Mouse (Mus musculus): ENCODE measurements around the gene Capn9. TPM values are rescaled to one million over a fixed set of nuclear protein-coding genes. Genes with fewer than 3 reads are reported as not detected.

The Capn9 gene
- total RNA-seq, 2 experiments from 2014 or later: 0.72 TPM; not detected in 1

DNA sequence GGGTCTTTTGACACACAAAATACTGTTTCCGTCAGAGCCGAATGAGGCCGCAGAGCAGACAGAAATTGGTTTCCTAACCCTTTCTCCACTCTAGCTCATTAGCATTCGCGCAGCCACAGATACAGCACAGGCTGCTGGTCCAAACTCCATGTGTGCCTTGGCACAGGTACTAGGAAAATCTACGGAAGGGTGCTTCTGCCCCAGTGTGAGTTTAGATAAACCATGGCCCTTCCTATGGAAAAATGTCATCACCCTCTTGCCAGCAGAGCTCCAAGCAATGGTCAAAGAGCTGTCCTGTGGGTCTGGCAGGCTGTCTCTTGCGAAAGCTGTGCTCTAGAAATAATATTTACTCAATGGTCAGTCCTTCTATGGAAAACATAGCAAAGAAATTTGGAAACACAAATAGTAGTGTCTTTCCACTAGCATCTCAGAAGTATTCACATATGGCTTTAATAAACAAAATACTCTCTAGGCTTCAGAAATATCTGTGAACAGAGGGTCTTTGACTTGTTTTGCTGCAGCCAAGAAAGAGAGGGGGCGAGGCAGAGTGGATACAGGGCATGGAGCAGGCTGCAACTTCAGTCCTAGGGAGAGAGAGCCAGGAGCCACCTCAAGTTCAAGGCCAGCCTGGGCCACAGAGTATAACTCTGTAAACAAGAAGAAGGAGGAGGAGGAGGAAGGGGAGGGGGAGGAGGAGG, 4.0 kb upstream of the Capn9 start:
- DNase-seq: no peak

DNA sequence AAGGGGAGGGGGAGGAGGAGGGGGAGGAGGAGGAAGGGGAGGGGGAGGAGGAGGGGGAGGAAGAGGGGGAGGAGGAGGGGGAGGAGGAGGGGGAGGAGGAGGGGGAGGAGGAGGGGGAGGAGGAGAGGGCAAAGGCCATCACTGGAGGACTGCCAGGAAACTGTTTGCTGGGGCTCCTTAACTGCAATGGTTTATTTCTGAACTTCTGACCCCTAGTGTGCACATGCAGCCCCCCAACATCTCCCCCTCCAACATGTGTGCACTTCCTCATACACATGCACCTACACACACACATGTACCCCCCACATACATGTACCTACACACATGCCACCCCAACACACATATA, 3.5 kb upstream of the Capn9 start:
- DNase-seq: no peak

DNA sequence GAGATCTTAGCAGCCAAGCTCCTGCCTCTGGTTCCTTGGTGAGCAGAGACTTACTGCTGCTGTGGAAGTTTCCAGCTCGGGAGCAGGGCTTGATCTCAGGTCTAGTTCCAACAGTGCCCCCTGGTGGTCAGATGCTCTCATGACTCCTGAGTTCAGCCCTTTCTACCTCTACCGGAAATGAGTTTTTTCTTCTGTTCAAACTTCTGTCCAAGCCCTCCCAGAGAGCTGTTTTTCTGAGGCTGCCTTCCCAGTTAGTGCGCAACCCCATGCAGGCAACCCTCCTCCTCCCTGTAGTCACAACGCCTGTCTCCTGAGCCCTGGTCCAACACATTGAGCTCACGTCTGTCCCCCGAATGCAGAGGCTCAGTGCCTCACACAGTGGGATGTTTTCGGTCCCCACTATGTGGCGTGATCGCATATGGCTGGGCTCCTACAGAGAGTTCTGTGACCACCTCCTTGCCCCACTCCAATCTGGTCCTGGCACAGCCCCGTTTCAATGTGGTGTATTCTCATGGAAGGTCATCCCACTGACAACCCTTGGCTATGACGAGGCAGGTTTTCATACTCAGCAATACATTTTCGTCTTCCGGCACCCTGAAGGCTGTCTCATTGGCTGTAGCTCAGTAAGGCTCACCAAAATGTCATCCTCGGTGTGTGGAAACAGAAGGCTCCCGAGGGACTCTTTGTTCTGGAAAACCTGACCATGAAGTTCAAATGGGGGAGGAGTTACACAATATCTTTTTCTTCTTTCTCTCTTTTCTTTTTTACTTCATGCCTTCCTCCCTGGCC, 2.2 kb upstream of the Capn9 start:
- DNase-seq: peak; percentile 94 to 95

DNA sequence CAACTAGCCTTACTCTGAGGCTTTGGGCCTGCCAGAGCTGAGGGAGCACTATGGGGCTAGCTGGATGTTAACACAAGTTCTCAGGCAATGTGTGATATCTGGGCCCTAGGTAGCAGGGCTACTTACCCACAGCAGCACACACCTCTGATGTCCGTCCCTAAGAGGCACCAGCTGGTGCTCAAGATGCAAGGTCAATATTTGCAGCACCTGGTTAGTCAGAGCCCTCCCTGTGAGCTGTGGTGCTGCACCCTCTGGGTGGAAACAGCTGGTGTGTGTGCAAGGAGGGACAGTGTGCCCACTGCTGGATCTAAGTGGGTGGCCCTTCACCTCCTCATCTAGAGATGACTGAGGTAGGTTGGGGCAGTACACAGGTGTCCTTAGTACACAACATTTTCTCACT, 840 bp downstream of the Capn9 start:
- no peak for DNase-seq

DNA sequence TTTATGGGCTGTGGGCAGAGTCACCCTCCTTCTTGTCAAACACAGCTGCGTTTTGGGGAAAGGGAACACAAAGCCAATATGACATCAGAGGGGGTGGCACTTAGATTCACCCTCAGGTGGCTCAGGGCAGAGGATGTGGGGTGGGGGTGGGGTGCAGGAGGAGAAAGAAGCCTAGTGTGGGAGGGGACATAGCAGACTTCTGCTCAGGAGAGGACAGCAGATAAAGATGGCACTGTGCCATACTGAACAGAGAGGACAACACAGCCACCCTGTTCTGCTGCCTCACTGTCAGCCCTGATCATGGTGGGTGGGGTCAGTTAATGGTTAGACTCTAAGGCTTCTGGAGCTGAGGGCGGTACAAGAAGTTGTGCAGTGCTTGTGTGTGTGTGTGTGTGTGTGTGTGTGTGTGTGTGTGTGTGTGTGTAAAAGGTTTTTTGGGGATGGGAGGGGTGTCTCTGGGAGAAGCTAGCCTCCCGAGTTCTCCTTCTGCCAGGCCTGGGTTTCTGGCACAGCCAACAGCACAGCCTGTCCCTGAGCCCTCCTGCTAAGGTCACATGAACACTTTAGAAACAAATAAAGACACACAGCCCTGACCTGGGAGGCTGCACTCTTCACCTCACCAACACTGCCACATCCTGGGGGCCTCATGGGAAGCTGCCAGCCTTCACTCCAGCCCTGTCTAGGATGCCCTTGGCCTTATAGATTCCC, 10.0 kb downstream of the Capn9 start:
- DNase-seq: peak; percentile 61 to 63

DNA sequence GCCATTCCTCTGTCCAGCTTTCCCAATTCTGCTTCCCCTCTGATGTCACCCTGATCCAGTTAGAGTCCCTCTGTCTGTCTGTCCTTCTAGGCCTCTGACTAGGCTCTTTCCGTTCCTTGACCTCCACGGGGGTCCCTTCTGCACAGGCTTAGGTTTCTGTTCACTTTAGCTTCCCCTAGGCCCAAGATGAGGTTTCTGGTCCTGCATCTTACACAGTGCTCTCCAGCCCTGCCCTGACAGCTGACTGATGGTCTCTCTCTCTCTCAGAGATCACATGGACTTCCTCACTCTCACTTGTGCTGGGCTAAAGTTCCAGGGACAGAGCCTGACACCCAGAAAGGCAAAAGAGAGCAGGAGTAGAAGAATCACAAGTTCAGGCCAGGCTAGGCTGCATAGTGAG, 10.6 kb downstream of the Capn9 start:
- no peak for DNase-seq

DNA sequence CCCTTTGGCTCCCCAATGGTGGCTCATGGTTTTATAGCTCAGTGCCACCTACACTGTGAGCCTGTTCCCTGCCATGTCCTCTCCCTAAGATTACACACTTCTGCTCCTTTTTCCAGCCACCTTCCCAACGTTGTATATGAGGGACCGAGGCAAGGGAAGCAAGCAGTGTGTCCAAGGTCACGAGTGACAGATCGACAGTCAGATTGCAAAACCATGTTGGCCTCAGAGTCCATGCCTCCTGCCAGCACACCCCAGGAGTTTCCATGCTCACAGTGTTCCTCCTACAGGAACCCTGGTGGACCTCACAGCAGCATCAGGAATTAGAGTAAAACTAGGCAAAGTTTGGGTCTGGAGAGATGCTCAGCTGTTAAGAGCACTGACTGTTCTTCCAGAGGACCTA, 13.5 kb downstream of the Capn9 start:
- DNase-seq: peak; percentile 64 to 74

DNA sequence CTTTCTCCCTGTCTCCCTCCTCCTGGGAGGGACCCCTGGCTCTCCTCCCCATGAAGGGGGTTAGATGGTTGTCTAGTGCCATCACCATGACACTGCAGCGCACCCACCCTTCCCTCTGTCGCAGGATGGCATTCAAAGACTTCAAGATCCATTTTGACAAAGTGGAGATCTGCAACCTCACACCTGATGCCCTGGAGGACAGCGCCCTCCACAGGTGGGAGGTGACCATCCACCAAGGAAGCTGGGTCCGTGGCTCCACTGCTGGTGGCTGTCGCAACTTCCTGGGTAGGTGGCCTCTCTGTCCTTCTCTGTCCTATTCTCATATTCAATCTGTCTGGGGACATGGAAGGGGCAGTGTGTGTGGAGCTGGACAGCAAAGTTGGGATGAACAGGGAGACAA, 28.2 kb downstream of the Capn9 start:
- DNase-seq: peak; percentile 35 to 56

DNA sequence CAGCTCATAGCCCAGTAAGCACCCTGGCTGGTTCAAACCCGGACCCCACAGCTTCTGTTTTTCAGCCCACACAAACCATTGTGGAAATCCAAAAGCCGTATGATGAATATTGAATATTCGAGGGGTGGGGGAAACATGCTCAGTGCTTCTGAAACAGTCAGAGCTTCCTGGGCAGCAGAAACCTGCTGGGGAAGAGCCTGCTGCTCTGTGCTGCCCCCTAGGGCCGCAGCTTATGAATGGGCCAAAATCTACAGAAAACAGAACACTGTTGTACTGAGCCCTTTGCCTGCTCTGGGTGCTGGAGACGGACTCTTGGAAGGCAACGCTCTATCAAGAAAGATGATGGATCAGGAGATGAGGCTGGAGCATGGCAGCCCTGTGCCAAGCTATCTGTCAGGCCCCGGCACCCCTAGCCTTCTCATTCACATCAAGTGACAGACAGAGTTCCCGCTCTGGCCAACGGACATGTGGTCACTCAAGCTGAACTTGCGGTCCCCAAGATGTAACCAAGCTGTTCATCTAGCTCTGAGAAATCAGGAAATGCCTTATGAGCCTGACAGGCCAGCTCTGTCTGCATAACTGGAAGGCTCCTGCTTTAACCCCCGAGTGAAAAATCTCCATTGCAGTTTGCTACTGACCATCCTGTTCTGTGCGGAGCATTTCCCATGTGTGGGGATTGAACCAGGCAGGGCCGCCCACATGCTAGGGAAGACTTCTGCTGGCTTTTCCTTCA, 32.5 kb downstream of the Capn9 start:
- DNase-seq: peak; percentile 42 to 60

DNA sequence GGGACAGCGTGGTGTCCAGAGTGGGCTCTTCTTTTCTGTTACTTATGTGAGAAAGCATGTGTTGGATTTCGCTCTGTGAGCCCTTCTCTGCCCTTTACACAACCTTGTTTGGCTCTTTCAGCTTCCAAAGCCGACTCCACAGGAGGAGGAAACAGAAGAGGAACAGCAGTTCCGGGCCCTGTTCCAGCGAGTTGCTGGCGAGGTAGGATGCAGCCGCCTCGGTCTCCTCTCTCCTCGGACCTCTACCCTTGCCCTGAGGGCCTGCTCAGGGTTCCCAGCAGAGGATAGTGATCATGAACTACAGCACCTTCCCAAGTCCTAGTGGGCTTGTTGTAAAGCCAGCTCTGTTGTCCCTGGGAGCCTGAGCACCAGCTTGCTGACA, 33.1 kb downstream of the Capn9 start:
- no peak for DNase-seq

DNA sequence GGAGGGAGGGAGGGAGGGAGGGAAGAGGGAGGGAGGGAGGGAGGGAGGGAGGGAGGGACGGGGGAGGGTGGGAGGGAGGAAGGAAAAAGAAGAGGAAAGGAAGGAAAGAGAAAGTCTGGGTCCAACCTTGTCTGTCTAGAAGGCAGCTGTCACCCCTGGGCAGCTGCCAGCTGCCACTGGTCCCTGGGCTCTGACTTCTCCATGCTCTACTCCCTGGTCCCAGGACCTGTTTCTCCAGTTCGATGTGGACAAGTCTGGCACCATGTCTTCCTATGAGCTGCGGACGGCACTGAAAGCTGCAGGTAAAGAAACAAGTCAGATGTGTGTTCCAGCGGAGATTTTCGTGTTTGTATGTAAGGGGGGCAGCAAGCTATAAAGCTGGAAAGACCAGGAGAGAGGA, 38.4 kb downstream of the Capn9 start:
- no peak for DNase-seq

DNA sequence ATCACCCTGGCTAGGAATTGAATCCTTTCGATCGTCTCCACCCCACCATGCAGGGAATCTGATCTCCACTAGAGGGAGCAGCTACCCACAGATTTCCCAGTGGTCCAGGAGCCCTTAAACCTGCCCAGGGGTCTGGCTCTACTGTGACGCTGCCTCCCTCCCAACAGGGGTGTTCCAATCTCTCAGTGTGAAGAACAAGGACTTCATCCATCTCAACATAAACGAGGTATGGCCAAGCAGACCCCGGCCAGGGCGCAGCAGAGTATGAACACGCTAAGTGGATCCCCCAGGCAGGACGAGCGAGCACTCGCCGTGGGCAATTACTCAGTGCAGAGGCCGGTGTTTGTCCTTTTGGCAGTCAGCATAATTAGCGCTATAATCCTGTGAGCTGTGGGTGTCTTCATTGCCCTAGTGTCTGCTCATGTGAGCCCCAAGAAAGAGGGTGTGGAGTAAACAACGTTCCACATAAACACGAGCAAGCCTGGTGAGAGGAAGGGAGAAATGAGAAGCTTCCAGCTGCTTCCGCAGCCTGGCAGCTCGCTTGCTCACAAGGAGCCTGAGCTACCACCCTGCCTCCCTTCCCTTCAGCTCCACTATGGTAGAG, 41.5 kb downstream of the Capn9 start:
- peak; percentile 75 to 86 for DNase-seq

DNA sequence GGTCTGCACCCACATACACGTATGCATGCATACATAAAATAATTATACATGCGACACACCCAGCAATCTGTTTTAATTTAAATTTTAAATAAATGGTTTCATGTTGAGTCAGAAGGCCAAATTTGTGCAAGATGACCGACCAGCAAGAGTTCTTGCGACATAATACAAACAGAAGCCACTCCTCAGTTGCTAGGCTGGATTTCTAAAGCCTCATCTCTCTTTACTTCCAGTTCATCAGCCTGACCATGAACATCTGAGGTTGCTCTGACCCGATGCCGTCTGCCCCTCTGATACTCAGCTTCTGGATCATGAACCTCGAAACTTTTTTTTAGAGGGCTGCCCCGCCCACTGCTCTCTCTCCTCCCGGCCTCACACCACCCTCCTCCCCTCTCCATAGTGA, 42.3 kb downstream of the Capn9 start:
- peak in 1 of 2 experiments; percentile 42 for DNase-seq

DNA sequence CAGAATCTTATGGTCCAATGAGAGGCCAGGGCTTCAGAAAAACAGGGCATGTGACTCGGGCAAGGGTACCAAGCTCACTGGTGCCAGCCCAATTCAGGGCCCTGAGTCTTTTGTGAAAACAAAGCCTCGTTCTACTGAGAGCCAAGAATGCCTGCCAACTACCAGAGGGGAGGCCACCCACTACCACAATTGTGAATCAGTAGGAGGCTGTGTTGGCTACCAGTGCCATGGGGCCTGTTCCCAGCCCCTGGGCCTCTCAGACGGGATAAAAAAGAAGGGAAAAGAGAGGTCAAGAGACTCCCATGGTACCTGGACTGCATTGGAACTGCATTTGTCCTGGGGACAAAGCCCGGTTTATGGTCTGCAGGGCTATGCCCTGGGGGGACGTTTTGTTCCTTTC, 45.3 kb downstream of the Capn9 start:
- DNase-seq: no peak

DNA sequence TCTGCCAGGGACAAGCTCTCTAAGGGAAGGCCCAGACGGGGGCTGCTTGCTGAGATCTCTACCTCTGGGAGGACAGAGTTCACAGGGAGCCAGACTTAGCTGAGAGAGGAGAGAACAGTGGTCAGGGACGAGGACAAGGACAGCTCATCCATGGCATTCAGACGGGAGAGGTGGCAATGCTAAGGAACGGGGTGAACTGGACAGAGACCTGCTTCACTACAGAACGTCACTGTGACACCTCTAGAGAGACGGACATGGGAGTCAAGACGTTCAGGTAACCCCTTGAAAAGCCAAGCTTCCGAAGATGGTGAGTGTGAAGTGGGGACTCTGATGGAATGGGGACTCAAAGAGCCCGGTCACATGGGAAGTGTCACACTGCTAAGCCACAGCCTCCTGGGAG, 50.3 kb downstream of the Capn9 start:
- DNase-seq: no peak

DNA sequence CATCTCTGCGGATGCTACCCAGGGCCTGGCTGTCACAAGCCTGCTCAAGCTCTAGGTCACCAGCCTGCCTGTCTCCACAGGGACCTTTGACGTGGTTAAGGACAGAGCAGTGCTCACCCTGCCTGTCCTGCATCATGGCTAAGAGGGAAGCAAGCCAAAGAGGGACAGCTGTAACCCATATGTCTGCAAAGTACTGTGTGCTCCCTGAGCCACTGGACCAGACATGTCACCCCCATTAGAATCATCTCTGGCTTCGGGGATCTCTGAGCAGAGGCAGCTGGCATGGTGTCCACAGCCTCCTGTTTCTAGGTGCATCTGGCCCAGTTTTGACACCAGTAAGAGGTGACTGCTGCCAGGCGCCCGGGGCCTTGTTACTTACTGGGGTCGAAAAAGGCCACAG, 54.6 kb downstream of the Capn9 start:
- DNase-seq: no peak

DNA sequence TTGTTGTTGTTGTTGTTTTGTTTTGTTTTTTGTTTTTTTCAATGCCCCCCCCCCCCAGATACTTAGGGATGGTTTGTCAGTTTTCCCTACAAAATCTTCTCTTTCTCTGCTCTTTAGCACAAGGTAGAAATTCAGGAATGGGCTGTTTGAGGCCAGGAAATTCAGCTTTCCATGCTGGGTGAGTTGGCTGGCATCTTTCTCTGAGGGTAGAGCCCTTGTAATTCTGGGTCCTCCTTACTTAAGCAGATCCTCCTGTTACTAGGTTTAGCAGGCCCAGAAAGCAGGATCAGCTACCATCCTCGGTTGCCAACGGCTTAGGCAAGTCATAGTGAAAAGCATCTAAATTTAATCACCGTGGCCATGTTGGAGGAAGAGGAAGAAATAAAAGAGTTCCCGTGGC, 55.0 kb downstream of the Capn9 start:
- DNase-seq: no peak

DNA sequence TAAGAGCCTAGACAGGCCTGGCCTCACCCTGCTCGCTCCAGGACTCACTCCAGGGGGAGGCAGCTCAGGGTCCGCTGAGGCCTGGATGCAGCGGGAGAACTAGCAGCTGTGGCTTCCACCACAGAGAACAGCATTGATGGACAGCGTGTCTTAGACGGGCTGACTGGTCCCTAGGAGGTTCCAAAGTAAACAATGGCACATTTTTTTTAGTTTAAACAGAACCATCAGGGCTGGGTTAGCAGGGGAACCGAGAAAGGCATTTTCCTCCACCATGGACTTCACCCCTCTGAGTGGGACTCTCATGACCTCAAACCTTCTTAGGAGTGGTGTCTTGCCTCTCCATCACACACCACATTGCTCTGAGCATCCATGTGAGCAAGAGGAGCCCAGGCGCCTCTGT, 56.1 kb downstream of the Capn9 start:
- no peak for DNase-seq

DNA sequence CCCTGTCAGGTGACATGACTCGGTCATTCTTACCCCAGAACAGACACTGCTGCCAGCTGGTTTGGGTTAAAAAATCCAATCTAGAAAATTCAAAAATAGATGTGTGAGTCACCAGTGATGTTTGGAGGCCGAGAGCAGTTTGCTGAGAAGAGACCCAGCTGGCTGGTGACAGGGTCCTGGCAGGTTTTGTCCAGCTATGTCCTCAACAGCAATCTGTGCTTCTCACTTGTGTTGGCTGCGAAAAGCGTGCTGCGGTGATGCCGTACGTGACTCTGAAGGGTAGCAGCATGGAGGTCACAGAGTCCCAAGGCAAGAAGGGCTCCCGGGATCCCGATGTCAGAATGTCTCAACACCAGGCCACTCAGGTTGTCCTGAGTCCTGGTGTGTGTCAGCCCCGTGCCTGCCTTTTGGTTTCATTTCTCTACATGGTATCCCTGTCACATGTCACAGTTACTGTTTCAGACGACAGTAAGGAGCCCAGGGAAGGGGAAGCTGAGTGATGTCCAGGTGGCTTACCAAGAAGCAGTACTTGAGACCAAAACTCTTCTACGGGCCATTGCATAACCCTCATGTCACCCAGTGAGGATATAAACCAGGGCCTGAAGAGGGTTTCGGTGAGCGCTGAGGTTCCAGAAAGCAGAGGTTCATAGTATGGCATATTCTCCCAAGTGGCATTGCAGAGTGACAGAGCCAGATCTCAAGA, 57.2 kb downstream of the Capn9 start:
- peak; percentile 61 to 65 for DNase-seq

DNA sequence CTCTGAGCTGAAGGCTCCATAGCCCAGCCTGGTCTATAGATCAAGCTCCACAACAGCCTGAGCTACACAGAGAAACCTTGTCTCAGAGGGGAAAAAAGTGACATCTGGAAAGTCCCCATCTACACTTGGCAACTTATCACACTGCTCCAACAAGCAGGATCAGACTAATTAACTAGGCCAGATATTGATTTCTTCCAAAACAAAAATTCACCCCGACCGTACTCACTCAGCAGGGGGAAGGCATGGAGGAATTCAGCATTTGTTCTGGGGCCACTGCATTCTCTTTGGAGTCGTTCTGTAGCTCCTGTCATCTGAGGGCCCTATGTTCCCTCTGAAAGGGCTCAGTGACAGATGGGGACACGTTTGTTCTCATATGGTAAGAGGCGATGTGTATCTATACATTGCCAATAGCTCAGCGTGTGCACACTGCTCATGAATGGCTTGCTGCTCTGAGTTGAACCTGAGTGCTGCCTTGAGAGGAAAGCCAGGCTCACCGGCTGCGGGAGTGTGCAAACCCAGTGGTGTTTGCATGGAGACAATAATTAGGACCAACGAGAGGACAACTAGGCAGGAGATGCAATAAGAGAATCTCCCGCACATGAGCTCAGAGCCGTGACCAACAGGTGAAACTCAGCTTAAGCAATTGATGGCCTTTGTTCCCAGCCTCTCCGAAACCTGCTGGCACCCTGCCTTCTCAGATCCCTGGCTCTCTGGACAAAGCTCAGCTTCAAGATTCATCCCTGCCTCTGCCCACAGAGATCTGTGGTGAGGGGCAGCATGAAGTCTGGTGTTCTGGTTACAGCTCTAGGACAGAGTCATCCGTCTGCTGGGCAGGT, 58.7 kb downstream of the Capn9 start:
- no peak for DNase-seq

DNA sequence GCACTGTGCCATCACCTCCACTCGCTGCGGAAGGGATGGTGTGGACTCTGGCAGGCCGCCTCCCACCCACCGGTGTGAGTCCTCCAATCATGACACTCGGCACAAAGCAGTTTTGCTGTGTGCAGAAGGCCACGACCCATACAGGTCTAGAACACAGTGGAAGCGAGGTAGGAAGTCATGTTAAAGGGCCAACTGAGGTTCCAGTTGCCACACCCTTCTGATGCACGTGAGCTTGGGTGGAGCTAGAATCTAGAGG, 59.3 kb downstream of the Capn9 start:
- no peak for DNase-seq
